Mouse (Mus musculus) ovary, adult 2 months (tissue): ENCODE results near the gene Cd248. TPM values are rescaled to one million over a fixed set of nuclear protein-coding genes. Genes with fewer than 3 reads are reported as not detected.

Source experiments
- polyA plus RNA-seq: library from polyadenylated mRNA; depleted of rRNA; stranded (reverse); fragments of >200 nt; gene quantifications from 2 replicates; pipeline ENCODE4 v1.2.3, GENCODE M21; 2012; rRNA removed

Gene Cd248
- 31.1 and 41.1 TPM in 2 replicates for polyA plus RNA-seq

GRCm38 (mm10) chr19:5067867-5068569, at the start of gene Cd248:
TSS of gene Cd248 (plus strand) at chr19:5068078.

GRCm38 (mm10) chr19:5023621-5024479, 44.0 kb upstream of the Cd248 start, which contains the start of gene Slc29a2:
TSS of gene Slc29a2 (plus strand) at chr19:5023860.

GRCm38 (mm10) chr19:5038709-5039156, 29.1 kb upstream of the Cd248 start, which contains the start of the genes B4gat1 and AC124502.3:
TSS of gene B4gat1 (plus strand) at chr19:5038826.
TSS of gene AC124502.3 (plus strand) at chr19:5038891.

GRCm38 (mm10) chr19:5040862-5041523, 26.9 kb upstream of the Cd248 start, which contains the start of gene Brms1:
TSS of gene Brms1 (plus strand) at chr19:5041354.

GRCm38 (mm10) chr19:5050047-5050905, 17.6 kb upstream of the Cd248 start, which contains the start of gene Rin1:
TSS of gene Rin1 (plus strand) at chr19:5050481.

GRCm38 (mm10) chr19:5085145-5085863, 17.4 kb downstream of the Cd248 start, which contains the start of gene Tmem151a:
TSS of gene Tmem151a (minus strand) at chr19:5085531.

GRCm38 (mm10) chr19:5087884-5088728, 20.2 kb downstream of the Cd248 start, which contains the start of gene Yif1a:
TSS of gene Yif1a (plus strand) at chr19:5088538.

GRCm38 (mm10) chr19:5098363-5099143, 30.7 kb downstream of the Cd248 start, which contains the start of gene Cnih2:
TSS of gene Cnih2 (minus strand) at chr19:5098521.

GRCm38 (mm10) chr19:5106731-5107191, 38.9 kb downstream of the Cd248 start, which contains the start of gene Rab1b:
TSS of gene Rab1b (minus strand) at chr19:5107072.

GRCm38 (mm10) chr19:5118384-5118698, 50.5 kb downstream of the Cd248 start, which contains the start of gene Klc2:
TSS of gene Klc2 (minus strand) at chr19:5118560.

Other genes with a start within 250 kb of the Cd248 start
- 48.6 and 71.6 TPM in 2 replicates for gene Ccs, start 228.7 kb upstream of the Cd248 start, polyA plus RNA-seq
- 0.29 and 0.47 TPM in 2 replicates for gene Ccdc87, start 228.7 kb upstream of the Cd248 start, polyA plus RNA-seq
- 443 and 448 TPM in 2 replicates for gene Ctsf, start 212.9 kb upstream of the Cd248 start, polyA plus RNA-seq
- 3.2 and 3.8 TPM in 2 replicates for gene Actn3, start 190.2 kb upstream of the Cd248 start, polyA plus RNA-seq
- 50.8 and 63.0 TPM in 2 replicates for gene Zdhhc24, start 189.4 kb upstream of the Cd248 start, polyA plus RNA-seq
- gene Bbs1, start 161.4 kb upstream of the Cd248 start, polyA plus RNA-seq: 9.8 and 13.1 TPM in 2 replicates
- gene Dpp3, start 139.8 kb upstream of the Cd248 start, polyA plus RNA-seq: 158 and 220 TPM in 2 replicates
- 12.9 and 17.8 TPM in 2 replicates for gene Peli3, start 125.0 kb upstream of the Cd248 start, polyA plus RNA-seq
- gene Mrpl11, start 105.9 kb upstream of the Cd248 start, polyA plus RNA-seq: 16.6 and 19.4 TPM in 2 replicates
- gene Npas4, start 77.8 kb upstream of the Cd248 start, polyA plus RNA-seq: 2.8 and 4.2 TPM in 2 replicates
- 22.3 and 29.6 TPM in 2 replicates for gene Slc29a2, start 44.2 kb upstream of the Cd248 start, polyA plus RNA-seq
- 69.6 and 74.6 TPM in 2 replicates for gene B4gat1, start 29.3 kb upstream of the Cd248 start, polyA plus RNA-seq
- gene AC124502.3, start 29.2 kb upstream of the Cd248 start, polyA plus RNA-seq: 1.6 and 2.1 TPM in 2 replicates
- gene Brms1, start 26.7 kb upstream of the Cd248 start, polyA plus RNA-seq: 33.0 and 36.1 TPM in 2 replicates
- gene Rin1, start 17.6 kb upstream of the Cd248 start, polyA plus RNA-seq: 18.2 and 24.3 TPM in 2 replicates
- gene Tmem151a, start 17.5 kb downstream of the Cd248 start, polyA plus RNA-seq: 8.9 and 12.9 TPM in 2 replicates
- 166 and 167 TPM in 2 replicates for gene Yif1a, start 20.5 kb downstream of the Cd248 start, polyA plus RNA-seq
- 14.4 and 14.6 TPM in 2 replicates for gene Cnih2, start 30.4 kb downstream of the Cd248 start, polyA plus RNA-seq
- gene Rab1b, start 39.0 kb downstream of the Cd248 start, polyA plus RNA-seq: 228 and 236 TPM in 2 replicates
- gene Klc2, start 50.5 kb downstream of the Cd248 start, polyA plus RNA-seq: 184 and 197 TPM in 2 replicates
- 59.2 and 59.9 TPM in 2 replicates for gene Pacs1, start 205.0 kb downstream of the Cd248 start, polyA plus RNA-seq
- 146 and 169 TPM in 2 replicates for gene Sf3b2, start 227.4 kb downstream of the Cd248 start, polyA plus RNA-seq
- 0.67 and 0.79 TPM in 2 replicates for gene Gal3st3, start 230.3 kb downstream of the Cd248 start, polyA plus RNA-seq